Mouse (Mus musculus): ENCODE measurements at regions not wholly inside any gene's neighbourhood (a gene's known extent, or its start where the extent isn't known, plus 50 kb on each side); places are given as distances from the start of the nearest gene placed in this dataset.

DNA sequence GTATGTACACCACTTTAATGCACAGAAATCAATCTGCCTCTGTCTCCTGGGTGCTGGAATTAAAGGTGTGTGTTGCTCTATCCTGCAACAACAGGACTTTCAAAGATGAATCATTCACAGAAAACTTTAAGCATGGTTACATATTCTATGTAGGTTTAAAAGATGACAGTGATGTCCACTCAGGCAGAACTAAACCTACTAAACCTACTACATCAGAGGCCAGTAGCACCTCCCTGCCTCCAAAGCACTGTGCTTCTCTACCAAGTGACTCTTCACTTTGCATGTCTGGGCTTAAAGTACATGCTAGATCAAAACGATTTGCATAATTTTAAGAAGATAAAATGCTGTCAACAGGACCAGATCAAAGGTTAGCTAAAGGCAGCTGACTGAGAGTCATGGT, 156.0 kb upstream of the Cttnbp2 start:
- DNase-seq (ENCODE audit: extremely low read depth, insufficient read length, low spot score), result no peak

GRCm38 (mm10) chr6:18674584-18675250, 160.1 kb upstream of the Cttnbp2 start:
- DNase-seq (ENCODE audit: extremely low read depth, insufficient read length, low spot score), result no peak

GRCm38 (mm10) chr6:18677131-18677530, 162.5 kb upstream of the Cttnbp2 start:
- DNase-seq (ENCODE audit: extremely low read depth, insufficient read length, low spot score), result no peak

- no peak for DNase-seq (ENCODE audit: extremely low read depth, insufficient read length, low spot score)
Measured at GRCm38 (mm10) chr6:18680712-18681111, 166.1 kb upstream of the Cttnbp2 start.

GRCm38 (mm10) chr6:18682043-18682442, 166.3 kb upstream of the Lsm8 start:
- DNase-seq (ENCODE audit: extremely low read depth, insufficient read length, low spot score), result no peak

DNA sequence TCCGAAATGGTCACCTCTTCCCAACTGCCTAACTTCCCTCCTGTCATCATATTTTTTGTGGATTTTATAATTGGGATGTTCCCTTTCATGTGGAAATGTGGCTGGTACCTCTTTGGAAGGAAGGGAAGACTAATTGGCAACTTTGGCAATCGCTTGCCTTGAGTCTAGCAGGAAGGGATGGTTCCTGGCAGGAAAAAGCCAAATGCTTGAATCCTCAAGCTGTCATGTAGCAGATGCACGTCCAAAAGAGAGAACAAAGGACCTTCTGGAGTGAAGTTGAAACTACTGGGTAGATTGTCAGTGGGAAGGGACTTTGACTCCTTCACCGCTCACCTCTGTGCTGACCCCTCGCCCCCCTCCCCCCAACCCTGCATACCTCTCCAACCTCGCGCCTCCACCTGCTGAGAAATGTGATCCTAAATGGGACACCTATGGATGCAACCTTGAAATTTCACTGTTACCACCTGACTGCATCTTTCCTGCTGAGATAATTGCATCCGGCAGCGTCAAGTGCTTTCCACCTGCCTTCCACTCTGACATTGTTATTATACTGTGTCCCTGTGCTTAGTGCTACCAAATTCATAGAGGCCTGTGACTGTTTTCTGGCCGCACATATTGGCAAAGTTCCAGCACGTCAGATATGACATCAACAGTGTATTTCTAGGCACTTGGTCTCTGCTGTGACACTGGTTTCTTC, 159.6 kb upstream of the Lsm8 start:
- DNase-seq (ENCODE audit: extremely low read depth, insufficient read length, low spot score), result no peak

GRCm38 (mm10) chr6:18697536-18697935, 150.8 kb upstream of the Lsm8 start:
- no peak for DNase-seq (ENCODE audit: extremely low read depth, insufficient read length, low spot score)

- DNase-seq (ENCODE audit: extremely low read depth, insufficient read length, low spot score), result no peak
Measured at GRCm38 (mm10) chr6:18698989-18699728, 149.2 kb upstream of the Lsm8 start.

- DNase-seq (ENCODE audit: extremely low read depth, insufficient read length, low spot score), result no peak
Measured at GRCm38 (mm10) chr6:18699729-18700386, 148.5 kb upstream of the Lsm8 start.

DNA sequence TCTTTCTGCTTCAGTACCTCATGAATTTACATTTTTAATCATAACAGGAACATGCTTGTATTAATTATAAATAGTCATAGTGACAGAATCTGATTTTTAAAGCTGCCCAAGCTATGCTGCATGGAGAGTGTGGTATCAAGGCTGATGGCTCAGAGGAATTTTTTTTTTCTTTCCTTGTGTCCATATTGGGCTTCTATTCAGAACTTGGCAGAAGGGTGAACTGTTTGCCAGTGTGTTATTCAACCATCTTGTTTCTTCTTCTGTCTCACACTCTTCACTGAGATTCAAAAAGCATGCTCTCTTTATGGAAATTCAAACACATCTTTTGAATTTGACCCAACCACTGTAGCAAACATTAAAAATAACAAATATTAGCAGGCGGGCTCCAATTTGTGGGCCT, 137.6 kb upstream of the Lsm8 start:
- DNase-seq (ENCODE audit: extremely low read depth, insufficient read length, low spot score), result no peak

- DNase-seq (ENCODE audit: extremely low read depth, insufficient read length, low spot score), result no peak
Measured at GRCm38 (mm10) chr6:18748859-18749258, 99.5 kb upstream of the Lsm8 start.

DNA sequence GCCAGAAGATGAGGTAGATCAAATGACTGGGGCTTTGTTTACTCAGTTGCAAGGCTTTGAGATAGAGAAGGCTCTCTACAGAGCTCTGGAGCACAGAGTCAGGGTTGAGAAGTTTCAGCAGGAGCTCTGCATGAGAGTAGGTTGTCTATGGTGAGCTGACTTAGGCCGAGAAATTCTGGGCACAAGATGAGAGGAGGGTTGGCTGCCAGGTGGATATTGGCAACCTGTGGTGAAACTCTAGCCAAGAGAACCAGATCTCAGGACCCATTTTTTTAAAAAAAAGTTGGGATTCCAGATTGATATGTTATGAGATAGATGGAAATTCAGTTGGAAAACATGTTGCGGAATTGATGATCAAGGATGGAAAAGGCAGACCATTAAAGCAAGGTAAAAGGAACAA, 83.8 kb upstream of the Lsm8 start:
- no peak for DNase-seq (ENCODE audit: extremely low read depth, insufficient read length, low spot score)

DNA sequence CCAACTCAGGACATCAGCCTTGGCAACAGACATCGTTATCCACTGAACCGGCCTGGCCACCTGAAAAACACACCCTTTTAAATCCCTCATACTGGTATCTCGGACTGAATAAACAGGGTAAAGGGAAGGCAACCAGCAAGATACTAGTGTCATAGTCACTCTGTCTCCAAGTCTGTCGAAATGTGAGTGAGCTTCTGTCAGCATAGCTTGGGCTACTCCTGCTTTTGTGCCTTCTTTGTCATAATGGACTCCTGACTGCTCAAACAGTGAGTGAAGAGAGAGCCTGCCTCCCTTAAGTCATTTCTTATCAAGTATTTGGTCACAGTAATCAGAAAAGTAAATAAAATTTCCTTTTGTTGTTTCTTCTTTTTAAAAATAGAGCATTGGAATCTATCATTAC, 53.0 kb upstream of the Lsm8 start:
- no peak for DNase-seq (ENCODE audit: extremely low read depth, insufficient read length, low spot score)

DNA sequence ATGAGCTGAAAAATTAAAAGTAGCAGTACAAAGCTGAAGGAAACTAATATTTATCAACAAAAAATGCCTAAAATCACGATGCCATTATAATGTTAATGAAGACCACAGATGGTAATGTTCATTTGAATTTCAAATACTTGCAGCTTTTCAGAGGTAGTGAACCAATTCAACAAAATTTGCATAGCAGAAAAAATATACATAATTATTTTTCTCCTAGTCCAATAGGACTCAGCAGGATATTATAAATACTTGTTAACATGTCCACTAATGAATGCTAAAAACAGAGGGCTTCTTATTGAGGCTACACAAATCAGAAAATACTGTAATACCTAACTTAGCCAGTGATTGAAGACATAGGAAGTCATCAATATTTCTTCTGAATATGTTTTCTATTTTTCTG, 52.5 kb upstream of the Lsm8 start:
- DNase-seq (ENCODE audit: extremely low read depth, insufficient read length, low spot score), result no peak

DNA sequence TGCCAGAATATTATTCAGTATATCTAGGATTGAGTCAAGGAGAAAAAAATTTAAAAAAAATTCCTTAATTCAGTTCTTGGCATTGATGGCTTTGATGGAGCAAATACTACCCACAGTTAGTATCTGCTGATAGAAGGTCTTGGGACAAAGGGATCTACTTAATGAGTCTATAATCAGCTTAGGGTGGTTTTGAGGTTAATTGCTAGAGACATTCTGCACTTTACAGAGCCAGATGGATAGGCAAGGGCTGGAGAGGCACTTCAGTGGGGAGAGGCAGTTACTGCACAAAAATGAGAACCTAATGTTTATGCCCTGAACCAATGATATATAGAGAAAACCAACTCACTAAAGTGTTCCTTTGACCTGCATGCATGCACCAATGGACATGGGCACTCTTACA, 51.8 kb upstream of the Lsm8 start:
- no peak for DNase-seq (ENCODE audit: extremely low read depth, insufficient read length, low spot score)

Data from 3134 (cell line).